Mouse (Mus musculus): ENCODE results near the gene Nck2.
A peak's percentile ranks its signal among the peaks of the same experiment; 100 is the strongest.

The Nck2 gene

DNA sequence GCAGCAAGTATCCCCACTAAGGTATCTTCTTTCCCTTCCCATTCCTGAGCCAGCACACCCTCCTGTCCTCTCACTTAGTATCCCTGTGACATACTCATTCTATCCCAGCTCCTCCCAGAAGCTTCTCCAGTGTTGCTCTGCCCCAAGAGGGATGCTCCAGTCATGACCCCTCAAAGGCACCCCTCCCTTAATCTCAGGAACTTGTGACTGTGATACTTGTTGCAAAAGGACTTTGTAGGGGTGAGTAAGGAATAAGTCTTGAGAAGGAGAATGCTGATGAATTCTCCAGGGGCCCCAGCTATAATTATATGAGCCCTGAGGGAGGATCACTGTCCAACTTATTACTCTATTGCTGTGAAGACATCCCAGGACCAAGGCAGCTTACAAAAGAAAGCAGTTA is 7.8 kb upstream of the Nck2 start:
- DNase-seq: no peak

DNA sequence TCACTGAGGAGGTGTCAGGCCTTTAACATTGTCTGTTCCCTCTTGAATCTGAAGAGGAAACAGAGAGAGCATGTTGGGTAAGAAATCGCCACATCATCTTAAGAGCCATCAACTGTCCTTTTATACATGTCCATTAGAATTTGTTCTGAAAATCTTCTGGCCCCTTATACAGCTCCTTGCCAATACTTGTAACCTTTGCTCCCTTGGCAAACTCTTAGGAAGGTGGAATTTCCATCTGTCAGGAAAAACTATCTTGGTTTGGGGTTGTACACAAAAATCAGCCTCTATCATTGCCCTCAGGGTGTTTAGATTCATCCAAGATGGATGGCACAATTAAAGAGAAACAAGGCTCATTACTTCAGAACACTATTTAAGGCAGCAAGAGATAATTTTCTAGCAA is 5.1 kb upstream of the Nck2 start:
- DNase-seq: no peak

DNA sequence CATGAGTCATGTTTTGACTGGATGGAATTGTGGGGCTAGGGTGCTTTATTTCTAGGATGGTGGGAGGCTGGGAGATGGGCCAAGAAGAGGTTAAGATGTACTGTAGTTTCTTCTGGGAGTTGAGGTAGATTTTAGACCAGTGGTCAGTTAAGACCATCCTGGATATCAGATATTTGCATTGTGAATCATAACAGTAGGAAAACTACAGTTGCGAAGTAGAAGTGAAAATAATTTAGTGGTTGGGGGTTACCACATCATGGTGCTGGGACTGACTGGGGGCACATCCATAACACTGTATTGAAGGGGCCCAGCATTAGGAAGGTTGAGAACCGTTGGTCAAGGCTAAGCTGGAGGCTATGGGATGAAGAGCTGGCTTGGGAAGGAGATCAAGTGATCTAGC is 1.8 kb upstream of the Nck2 start:
- DNase-seq: no peak

DNA sequence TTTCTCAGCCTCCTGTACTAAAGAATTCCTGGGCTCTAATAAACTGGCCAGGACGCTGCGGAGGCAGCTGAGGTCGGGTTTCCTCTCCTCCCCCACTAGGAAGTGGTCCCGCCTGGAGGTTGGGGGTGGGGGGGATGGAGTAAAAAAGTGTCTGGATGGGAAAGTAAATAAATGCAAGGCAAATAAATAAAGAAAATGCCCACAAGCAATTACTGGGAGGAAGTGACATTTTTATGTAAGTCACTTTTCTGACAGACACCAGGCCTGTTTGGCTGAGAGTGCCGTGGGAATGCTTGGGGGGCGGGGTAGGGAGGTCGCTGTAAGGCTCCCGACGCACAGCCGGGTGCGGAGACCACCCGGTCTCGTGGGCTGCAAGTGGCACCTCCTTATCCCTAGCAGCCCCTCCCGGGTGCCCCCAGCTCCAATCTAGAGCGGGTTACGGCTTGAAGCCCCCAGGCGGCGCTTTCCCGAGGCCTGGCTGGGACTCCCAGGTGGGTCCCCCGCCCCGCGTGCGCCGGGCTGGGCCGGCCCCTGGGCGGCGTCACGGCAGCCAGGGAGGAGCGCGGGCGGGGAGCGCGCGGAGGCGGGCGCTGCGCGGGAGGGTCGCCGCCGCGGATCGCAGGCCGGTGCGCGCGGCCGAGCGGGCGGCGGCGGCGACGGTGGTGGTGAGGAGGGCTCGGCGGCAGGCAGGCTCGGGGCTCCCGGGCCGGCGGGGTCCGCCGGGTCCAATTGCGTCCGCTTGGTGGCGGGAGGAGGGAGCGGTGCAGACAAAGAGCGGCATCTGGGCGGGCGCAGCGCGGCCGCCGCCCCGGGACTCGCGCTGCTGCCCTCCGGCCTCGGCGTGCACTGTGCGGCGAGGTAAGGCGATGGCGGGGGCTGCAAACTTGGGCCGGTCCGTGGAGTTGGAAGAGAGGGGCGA is 1.1 kb downstream of the Nck2 start:
- DNase-seq: peak; percentile 86 to 89

DNA sequence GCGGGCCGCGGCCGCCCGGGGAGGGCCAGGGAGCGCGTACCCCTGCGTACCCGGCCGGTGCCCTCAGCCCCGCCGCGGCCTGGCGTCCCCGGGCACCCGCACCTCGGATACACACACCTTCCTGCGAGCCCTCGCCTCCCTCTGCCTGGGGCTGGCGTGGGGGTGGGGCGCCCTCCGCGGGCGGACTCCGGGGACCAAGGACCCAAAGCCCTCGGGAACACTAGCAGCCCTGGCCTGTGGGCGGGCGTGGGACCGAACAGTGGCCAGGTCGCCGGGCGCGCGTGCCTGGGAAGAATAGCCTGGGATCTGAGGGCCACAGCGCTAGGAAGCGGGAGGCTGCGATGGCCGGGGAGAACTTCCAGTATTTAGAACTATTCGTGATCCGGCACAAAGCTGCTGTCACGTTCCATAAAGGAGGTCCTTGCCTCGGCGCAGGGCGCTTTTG is 1.7 kb downstream of the Nck2 start:
- peak; percentile 78 to 81 for DNase-seq

DNA sequence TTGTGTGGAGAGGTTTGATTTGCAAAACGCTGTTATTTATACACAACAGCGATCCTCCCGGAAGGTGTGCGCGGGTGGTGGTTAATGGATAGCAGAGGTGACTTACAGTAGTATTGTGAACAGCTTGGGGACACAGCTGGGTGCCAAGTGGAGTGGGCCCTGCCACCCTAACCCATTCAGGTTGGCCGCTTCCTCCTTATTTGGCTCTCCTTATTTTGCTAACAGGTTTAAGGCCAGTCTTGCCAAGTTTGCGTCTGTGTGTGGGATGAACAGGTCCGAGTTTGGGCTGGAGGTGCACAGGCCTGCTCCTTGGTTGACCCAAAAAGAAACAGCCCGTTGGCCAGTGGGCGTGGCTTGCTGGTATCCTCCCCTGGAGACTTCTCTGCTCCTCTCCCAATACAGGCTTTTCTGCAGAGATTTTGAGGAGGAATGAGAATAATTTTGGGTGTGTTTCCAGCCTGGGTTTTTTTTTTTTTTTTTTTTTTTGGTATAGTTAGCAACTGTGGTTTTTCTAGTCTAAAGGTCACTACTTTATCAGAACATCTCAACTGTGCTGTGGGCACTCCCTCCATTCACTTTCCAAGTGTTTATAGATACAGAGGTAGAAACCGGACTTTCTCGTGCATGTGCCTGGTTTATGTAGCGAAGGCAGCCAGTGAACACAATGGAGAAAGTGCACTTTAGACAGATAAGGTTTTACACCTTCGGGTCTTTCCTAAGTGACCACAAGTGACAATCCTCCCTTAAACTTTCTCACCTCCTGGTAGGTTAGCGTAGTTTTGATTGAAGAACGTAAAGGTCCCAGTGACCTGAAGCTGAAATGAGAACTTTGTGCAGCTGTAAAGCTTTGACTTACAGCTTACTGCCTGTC is 2.6 kb downstream of the Nck2 start:
- peak; percentile 68 to 74 for DNase-seq

DNA sequence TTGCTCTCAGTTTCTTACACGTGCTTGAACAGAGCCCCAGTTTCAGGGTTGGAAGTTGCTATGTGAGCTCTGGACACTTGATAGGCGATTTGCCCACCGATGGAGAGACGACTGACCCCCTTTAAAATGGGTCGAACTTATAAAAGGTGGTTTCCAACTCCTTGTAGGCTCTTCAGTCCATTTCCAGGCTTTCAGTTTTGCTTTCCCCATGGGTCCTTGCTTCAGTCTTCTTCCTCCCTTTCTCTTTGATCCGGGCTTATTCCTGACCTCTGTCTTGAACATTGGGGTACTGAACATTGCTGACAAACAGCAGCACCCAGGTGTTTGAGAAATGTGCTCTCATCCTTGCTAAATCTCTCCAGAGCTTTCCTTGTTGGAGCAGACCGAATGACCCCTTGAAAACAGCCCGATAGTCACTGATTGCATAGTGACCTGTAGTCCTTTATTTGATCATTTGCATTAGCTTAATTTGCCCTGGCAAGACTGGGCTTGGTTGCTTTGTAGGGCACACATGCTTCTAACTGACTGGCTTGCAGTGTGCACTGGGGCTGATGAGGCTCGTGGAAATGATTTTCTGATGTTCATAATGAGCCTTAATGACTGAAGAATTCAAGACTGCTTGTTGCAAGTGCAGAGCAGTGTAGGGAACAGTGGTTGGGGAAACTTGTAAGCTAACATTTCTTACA is 3.4 kb downstream of the Nck2 start:
- no peak for DNase-seq

DNA sequence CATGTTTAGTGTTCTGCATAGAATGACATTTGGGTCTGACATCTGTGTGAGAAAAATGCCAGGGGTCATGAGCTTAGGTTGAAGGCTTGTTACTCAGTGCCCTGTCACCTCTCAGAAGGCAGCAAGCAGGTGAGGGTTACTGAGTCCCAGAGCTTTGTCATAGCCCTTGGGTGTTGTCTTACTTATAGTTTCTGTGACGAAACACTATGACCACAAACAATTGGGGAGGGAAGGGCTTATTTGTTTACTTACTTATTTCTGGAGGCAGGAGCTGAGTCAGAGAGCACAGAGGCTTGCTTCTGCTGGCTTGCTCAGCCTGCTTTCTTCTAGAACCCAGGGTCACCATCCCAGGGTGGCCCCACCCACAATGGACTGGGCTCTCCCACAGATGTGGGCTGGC is 6.4 kb downstream of the Nck2 start:
- DNase-seq: no peak

DNA sequence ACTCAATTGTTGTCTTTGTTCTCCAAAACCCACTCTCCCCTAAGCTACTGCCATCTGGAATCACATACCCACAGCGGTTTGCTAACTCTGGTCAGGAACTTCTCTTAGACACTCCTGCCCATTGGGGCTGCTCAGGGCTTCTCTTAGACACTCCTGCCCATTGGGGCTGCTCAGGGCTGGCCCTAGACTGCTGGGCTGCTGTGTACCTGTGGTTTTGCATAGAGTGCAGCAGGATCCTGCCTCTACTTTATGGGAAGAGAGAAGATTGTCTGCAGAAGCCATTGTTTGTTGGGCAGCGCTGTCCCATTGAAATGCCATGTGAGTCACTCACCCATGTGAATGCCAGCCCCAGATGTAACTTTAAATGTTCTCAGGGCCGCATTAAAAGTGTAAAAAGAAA is 9.3 kb downstream of the Nck2 start:
- DNase-seq: no peak

DNA sequence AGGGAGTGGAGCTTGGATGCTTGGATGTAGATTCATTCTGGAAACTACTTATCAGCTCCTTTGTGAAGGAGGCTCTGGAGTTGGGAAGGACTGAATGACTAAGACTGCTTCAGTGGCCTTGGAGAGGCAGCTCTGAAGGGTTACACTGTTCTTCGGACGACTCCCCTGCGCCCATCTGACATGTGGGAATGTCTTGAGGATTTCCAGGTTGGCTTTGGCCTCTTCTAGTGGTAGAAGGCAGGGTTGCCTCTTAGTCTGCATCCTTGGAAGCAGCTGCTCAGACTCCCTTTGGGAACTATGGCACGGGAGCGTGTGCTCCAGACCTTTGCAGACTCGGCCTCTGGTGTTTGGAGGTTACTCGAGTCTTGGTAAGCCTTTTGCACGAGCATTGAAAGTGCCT is 10.4 kb downstream of the Nck2 start:
- DNase-seq: no peak

DNA sequence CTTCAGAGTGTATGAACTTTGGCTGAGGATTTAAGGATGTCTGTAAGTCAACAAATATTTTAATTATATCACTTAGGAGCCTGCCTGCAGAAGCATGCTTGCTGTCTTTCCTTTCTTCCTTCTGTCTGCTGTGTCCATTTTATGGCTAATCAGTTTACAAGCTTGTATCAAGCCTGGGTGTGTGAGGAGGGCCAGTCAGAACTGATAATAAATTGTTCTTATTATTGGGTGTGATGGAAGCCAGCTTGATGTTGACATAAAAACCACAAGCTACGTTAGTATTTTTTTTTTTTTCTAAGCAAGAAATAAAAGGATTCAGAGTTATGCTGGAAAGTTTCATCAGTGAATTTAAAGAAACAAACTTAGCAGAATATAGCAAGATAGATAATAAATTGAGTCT is 10.8 kb downstream of the Nck2 start:
- DNase-seq: no peak

DNA sequence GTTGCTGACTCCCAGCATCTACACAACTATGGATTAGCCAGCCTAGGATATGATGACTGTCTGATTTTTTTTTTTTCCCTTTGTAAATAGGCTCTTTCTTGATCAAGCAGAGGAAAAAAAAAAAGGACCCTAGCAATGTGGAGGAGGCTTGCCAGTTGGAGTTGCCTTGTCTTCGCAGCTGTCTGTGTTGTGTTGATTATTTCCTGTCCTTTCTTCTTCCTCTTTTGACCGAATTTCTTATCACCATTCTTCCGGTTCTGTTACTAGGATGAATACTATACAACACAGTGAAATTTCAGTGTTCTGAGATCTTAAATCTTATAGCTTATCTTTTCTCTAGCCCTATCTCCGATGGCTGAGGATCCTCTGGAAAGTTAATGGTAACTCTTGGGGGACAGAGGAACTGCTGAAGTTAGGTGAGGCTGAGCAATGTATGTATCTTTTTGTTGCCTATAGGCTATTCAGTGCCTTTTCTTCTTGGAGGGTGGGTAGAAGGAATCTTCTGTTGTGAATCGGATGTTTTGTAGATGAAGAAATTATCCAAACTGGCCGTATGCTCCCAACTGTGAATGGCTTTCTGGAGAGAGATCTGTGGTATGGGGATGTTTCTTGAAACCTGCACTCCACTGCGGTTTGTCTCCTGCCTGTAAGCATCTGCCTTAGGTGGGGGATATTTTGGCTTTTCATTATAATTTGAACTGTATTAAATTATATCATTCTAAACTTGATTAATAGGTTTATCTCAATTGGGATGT is 12.8 kb downstream of the Nck2 start:
- DNase-seq: no peak

DNA sequence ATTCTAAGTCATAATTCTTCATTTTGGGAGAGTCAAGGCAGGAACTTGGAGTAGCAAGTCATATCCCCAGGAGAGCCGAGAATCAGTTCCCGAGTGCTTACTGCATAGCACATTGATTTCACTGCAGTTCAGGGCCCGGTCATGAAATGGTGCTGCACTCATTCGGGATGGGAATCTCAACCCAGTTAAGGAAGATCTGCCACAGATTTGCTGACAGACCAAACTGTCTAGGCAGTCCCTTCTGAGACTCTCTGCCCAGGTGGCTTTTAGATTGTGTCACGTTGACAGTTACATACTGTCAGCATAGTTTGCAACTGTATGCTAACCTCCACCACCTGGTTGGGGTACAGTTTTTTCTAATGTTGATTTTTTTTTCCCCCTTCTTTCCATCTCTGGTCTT is 16.1 kb downstream of the Nck2 start:
- DNase-seq: no peak

DNA sequence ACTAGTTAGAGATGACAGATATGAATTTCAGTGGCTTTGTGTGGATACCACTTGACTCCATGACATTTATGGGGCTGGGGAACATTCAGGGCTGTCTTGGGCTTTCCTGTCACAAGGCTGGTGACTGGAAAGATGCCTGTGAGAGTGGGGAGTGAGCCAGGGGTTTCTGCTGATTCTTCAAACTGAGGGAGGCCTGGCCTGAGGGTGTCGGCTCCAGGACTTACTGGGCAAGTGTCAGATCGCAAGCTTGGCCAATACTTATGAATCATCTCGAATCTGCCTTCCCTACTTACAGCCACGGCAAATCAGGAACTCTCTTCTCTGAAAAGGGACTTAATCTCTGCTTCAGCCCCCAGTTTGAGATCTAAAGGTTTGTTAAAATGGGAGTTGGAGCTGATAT is 18.3 kb downstream of the Nck2 start:
- peak in 1 of 2 experiments; percentile 39 for DNase-seq

DNA sequence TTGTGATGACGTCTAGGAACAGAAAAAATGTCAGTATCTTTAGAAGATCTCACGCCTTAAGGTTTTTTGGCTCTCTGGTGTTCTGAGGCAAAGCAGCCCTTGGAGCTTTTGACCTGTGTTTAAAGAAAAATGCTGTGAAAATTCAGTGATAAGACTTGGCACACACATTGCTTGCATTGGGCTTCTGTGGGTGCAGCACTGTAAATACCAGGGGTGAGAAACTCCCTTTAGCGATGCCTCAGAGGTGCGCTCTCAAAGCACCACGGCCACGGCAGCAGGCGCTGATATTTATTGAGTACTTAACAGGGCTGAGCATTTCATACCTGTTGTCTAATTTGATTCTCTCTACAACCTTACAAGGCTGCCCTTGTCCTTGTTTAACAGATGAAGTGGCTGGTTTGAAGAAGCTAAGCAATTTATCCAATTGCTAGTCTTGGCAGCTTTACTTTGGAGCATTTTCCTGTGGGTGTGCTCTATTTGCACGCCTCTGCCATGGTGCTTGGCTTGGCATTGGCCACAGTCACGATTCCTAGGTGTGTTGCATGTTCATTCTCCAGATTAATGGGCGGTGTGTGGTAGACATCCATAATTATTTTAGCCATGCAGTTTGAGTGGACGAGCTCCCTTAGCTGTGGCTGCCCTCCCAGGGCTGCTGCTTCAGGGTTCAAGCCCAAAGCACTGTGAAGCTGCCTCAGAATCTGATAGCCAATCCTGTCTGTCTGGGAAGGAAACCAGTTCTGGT is 19.7 kb downstream of the Nck2 start:
- peak; percentile 43 to 51 for DNase-seq

DNA sequence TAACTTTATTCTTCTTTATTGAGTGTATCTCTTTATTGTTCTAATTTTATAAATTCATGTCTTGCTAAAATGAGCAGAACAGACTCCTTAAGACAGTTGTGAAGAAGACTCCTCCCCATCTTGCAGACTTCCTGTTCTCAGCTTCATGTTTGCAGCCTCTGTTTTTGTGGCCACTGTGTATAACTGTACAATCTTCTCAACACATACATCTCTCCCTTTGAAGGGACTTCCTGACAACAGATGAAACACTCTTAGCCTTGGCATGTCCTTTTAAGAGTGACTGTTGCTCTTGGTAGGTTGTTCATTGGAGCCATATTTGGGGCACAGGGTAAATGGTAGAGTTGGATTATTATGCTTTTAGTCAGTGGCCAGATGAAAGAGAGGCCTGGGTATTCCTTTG is 20.6 kb downstream of the Nck2 start:
- no peak for DNase-seq

DNA sequence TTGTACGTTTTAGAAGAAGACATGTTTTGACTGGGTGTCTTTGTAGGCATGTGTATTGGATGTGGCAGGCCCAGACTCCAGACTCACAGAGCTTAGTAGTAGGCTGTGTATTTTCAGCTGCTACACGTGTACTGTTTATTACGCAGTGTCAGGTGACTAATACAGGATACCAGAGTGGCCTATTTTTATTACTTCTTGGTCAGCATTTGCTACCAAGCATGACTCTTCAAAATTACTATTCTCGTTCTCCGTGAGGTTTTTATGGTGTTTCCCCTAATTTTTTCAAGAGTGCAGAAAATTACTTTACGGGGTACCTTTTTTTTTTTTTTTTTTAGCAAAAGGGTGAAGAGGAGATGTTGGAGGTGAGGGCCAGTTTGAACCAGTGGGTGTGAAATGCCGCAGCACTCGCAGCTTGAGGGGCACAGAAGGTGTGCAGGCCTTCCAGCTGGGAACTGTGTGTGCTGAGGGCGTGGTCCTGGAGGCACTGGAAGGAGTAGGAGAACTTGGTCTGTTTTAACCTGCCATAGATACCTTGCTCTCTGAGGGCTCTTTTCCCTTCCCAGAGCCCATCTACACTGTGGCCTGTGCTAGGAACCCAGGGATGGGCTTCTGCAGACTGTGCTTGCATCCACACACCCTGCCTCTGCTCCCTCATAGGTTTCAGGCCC is 21.7 kb downstream of the Nck2 start:
- DNase-seq: no peak

DNA sequence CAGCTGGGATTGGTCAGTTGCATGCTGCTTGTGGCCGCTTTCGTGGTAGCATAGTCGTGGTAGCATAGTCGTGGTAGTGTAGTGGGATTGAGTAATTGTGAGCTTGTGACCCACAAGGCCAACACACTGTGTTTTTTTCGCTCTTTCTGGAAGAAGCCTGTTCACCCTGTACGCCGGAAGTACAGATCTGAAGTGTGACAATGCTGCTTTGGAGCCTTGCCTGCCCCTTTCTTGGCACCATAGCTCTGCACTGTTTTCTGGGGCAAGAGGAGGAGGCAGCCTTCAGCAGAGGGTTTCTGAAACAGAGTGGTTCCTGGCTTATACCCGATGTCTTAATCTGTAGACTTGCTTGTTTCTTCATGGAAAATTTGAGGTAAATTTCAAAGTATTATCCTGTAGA is 23.3 kb downstream of the Nck2 start:
- DNase-seq: peak; percentile 68 to 75

DNA sequence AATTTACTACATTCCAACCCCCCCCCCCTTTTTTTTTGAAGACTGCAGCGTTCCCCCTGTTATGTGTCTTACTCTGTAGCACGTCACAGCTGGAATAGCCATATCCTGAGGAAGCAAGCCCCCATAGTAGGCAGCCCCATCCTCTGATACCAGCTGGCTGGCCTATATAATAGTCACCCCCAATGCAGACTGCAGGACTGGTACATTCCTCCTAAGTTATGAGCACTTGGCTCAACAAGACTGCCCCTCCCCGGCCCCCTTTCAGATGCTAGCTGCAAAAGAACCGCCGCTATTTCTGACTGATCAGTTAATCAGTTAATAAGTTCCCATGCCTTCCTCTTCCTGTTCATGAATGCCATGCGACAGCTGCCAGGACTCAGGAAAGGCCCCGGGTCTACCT is 23.8 kb downstream of the Nck2 start:
- no peak for DNase-seq

DNA sequence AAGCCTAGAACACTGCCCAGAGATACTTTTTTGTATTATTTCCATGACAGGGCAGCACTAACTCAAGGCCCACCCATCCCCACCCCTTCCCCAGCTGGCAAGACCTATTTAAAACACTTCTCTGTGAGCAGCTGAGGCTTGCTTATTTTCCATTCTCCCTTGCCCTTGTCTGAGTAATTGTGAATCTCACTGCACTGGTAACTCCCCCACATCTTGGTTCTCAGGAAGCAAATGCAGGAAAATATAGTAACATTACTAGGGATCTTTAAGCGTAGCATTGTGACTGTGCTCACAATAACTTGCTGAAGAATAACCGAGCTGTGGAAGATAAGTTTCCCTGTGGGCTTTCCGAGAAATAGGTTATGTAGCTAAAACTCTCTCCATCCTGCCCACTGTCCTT is 24.6 kb downstream of the Nck2 start:
- DNase-seq: no peak
